Mouse (Mus musculus): ENCODE data around the gene Heatr9.

Heatr9 gene

GRCm38 (mm10) chr11:83522075-83522474 is at the start of gene Heatr9:
Gene Heatr9, minus strand, starts transcription at chr11:83522175.
- no peak for TF ChIP-seq GATA4 (IDR thresholded peaks at IDR 0.05; ENCODE audit: insufficient replicate concordance, low read length)

GRCm38 (mm10) chr11:83570189-83570588 is 48.2 kb upstream of the Heatr9 start:
- TF ChIP-seq GATA4 (IDR thresholded peaks at IDR 0.05; ENCODE audit: insufficient replicate concordance, low read length), result no peak

GRCm38 (mm10) chr11:83569249-83569648 is 47.3 kb upstream of the Heatr9 start:
- TF ChIP-seq GATA4 (IDR thresholded peaks at IDR 0.05; ENCODE audit: insufficient replicate concordance, low read length), result no peak

- TF ChIP-seq GATA4 (IDR thresholded peaks at IDR 0.05; ENCODE audit: insufficient replicate concordance, low read length), result no peak
These were observed 46.8 kb upstream of the Heatr9 start for GRCm38 (mm10) chr11:83568786-83569185.

- TF ChIP-seq GATA4 (IDR thresholded peaks at IDR 0.05; ENCODE audit: insufficient replicate concordance, low read length), result no peak
These were observed 46.1 kb upstream of the Heatr9 start for GRCm38 (mm10) chr11:83568061-83568460.

GRCm38 (mm10) chr11:83567311-83567710 is 45.3 kb upstream of the Heatr9 start:
- TF ChIP-seq GATA4 (IDR thresholded peaks at IDR 0.05; ENCODE audit: insufficient replicate concordance, low read length), result no peak

- no peak for TF ChIP-seq GATA4 (IDR thresholded peaks at IDR 0.05; ENCODE audit: insufficient replicate concordance, low read length)
These were observed 44.6 kb upstream of the Heatr9 start for GRCm38 (mm10) chr11:83566617-83567016.

- TF ChIP-seq GATA4 (IDR thresholded peaks at IDR 0.05; ENCODE audit: insufficient replicate concordance, low read length), result no peak
These were observed 41.8 kb upstream of the Heatr9 start for GRCm38 (mm10) chr11:83563754-83564153.

- peak; percentile 71 for TF ChIP-seq GATA4 (IDR thresholded peaks at IDR 0.05; ENCODE audit: insufficient replicate concordance, low read length)
These were observed 40.4 kb upstream of the Heatr9 start for GRCm38 (mm10) chr11:83562311-83562887.

GRCm38 (mm10) chr11:83560405-83560804 is 38.4 kb upstream of the Heatr9 start:
- no peak for TF ChIP-seq GATA4 (IDR thresholded peaks at IDR 0.05; ENCODE audit: insufficient replicate concordance, low read length)

GRCm38 (mm10) chr11:83557074-83557473 is 35.1 kb upstream of the Heatr9 start:
- TF ChIP-seq GATA4 (IDR thresholded peaks at IDR 0.05; ENCODE audit: insufficient replicate concordance, low read length), result no peak

GRCm38 (mm10) chr11:83556085-83556781 is 34.3 kb upstream of the Heatr9 start:
- TF ChIP-seq GATA4 (IDR thresholded peaks at IDR 0.05; ENCODE audit: insufficient replicate concordance, low read length), result no peak

GRCm38 (mm10) chr11:83551668-83552067 is 29.7 kb upstream of the Heatr9 start:
- TF ChIP-seq GATA4 (IDR thresholded peaks at IDR 0.05; ENCODE audit: insufficient replicate concordance, low read length), result no peak

- TF ChIP-seq GATA4 (IDR thresholded peaks at IDR 0.05; ENCODE audit: insufficient replicate concordance, low read length), result no peak
These were observed 28.2 kb upstream of the Heatr9 start for GRCm38 (mm10) chr11:83550186-83550632.

- TF ChIP-seq GATA4 (IDR thresholded peaks at IDR 0.05; ENCODE audit: insufficient replicate concordance, low read length), result no peak
These were observed 22.2 kb upstream of the Heatr9 start for GRCm38 (mm10) chr11:83544214-83544613.

GRCm38 (mm10) chr11:83541415-83541814 is 19.4 kb upstream of the Heatr9 start:
- TF ChIP-seq GATA4 (IDR thresholded peaks at IDR 0.05; ENCODE audit: insufficient replicate concordance, low read length), result no peak

GRCm38 (mm10) chr11:83540931-83541330 is 19.0 kb upstream of the Heatr9 start:
- TF ChIP-seq GATA4 (IDR thresholded peaks at IDR 0.05; ENCODE audit: insufficient replicate concordance, low read length), result no peak

All from liver, adult (tissue).